Mouse (Mus musculus) CH12.LX (cell line): ENCODE data around the gene Irf2. TPM values are rescaled to one million over a fixed set of nuclear protein-coding genes. Genes with fewer than 3 reads are reported as not detected.

Experiments
- DNase-seq: peaks from one replicate; pipeline ENCODE4 v3.0.0-alpha.2; 2013; ENCODE audit errors: extremely low read depth
- H3K27ac ChIP-seq: 2 replicates; pipeline ENCODE4 v1.5.1; 2012; ENCODE audit warnings: low read depth, mild to moderate bottlenecking, control low read depth, moderate library complexity; ENCODE audit not compliant: insufficient read depth
- H3K27me3 ChIP-seq: replicated peaks from 2 replicates; pipeline ENCODE3; 2012; ENCODE audit warnings: inconsistent platforms
- H3K36me3 ChIP-seq, 2 experiments: replicated peaks in 1 of 2; 2 replicates each; pipeline versions ENCODE3 to v1.6.1; 2012; ENCODE audit warnings: inconsistent platforms in 1 of 2, low read length in 1 of 2, mild to moderate bottlenecking in 1 of 2, mixed read lengths in 1 of 2, moderate library complexity in 1 of 2; ENCODE audit not compliant: control insufficient read depth in 1 of 2, insufficient read depth in 1 of 2
- H3K4me1 ChIP-seq, 2 experiments: 2 replicates each; pipeline ENCODE4 v1.6.1; 2012; ENCODE audit warnings: inconsistent platforms in 1 of 2, moderate library complexity in 1 of 2; ENCODE audit not compliant: insufficient read depth in 2 of 2, control insufficient read depth in 1 of 2
- H3K4me2 ChIP-seq: 2 replicates; pipeline ENCODE4 v1.6.1; 2012; ENCODE audit warnings: low read depth, mild to moderate bottlenecking, control low read depth; ENCODE audit not compliant: poor library complexity, insufficient read depth, severe bottlenecking
- H3K4me3 ChIP-seq, 3 experiments: fragments of 150-350 bp in 1 of 3; sonication (generic) in 1 of 3; replicated peaks in 1 of 3; 2 replicates each; pipeline versions ENCODE3 to v1.5.1; 2011 to 2012; ENCODE audit warnings: low read depth in 2 of 3, low read length in 2 of 3, mild to moderate bottlenecking in 2 of 3, moderate library complexity in 2 of 3, control low read depth in 1 of 3, improper control_type of control experiment in 1 of 3, inconsistent platforms in 1 of 3, mixed read lengths in 1 of 3; ENCODE audit not compliant: poor library complexity in 1 of 3
- H3K79me2 ChIP-seq: replicated peaks from 2 replicates; pipeline ENCODE4 v1.6.1; 2012; ENCODE audit warnings: mild to moderate bottlenecking, moderate library complexity; ENCODE audit not compliant: control insufficient read depth, poor library complexity, insufficient read depth, severe bottlenecking; ENCODE audit errors: extremely low read depth
- H3K9ac ChIP-seq: 2 replicates; pipeline ENCODE4 v1.6.1; 2012; ENCODE audit warnings: low read depth, mild to moderate bottlenecking, control low read depth, moderate library complexity; ENCODE audit not compliant: insufficient read depth
- H3K9me3 ChIP-seq: replicated peaks from 2 replicates; pipeline ENCODE3; 2012; ENCODE audit warnings: low read length, inconsistent platforms, mixed read lengths
- BHLHE40 ChIP-seq: IDR thresholded peaks from 2 replicates; pipeline ENCODE4 v1.6.1; 2011; ENCODE audit warnings: mild to moderate bottlenecking, low read depth, low read length, improper control_type of control experiment
- CHD1 ChIP-seq: IDR thresholded peaks from 2 replicates; pipeline ENCODE4 v1.6.1; 2012; ENCODE audit warnings: low read depth, low read length, improper control_type of control experiment, inconsistent platforms
- CTCF ChIP-seq, 2 experiments: IDR thresholded peaks in 1 of 2; conservative IDR thresholded peaks in 1 of 2; 2 replicates each; pipeline ENCODE4 v1.5.1; 2011 to 2012; ENCODE audit warnings: low read depth in 2 of 2, low read length in 2 of 2, improper control_type of control experiment in 1 of 2, inconsistent platforms in 1 of 2, mild to moderate bottlenecking in 1 of 2, moderate library complexity in 1 of 2
- EP300 ChIP-seq: IDR thresholded peaks from 2 replicates; pipeline ENCODE4 v1.6.1; 2011; ENCODE audit warnings: low read length, improper control_type of control experiment
- ETS1 ChIP-seq: conservative IDR thresholded peaks from 2 replicates; pipeline ENCODE4 v1.6.1; 2012; ENCODE audit warnings: low read depth, mild to moderate bottlenecking, inconsistent platforms, low read length, improper control_type of control experiment, moderate library complexity
- GABPA ChIP-seq: IDR thresholded peaks from 2 replicates; pipeline ENCODE4 v1.6.1; 2012; ENCODE audit warnings: low read depth, low read length, improper control_type of control experiment, inconsistent platforms; ENCODE audit not compliant: insufficient replicate concordance
- JUN ChIP-seq: IDR thresholded peaks from 2 replicates; pipeline ENCODE4 v1.6.1; 2011; ENCODE audit warnings: low read depth, mild to moderate bottlenecking, low read length, improper control_type of control experiment, moderate library complexity; ENCODE audit not compliant: insufficient read depth
- JUND ChIP-seq: conservative IDR thresholded peaks from 2 replicates; pipeline ENCODE4 v1.6.1; 2011; ENCODE audit warnings: low read depth, low read length, improper control_type of control experiment
- KAT2A ChIP-seq: IDR thresholded peaks from 2 replicates; pipeline ENCODE4 v1.6.1; 2012; ENCODE audit warnings: low read length, improper control_type of control experiment, inconsistent platforms; ENCODE audit not compliant: insufficient replicate concordance
- MAFK ChIP-seq: IDR thresholded peaks from 2 replicates; pipeline ENCODE4 v1.6.1; 2011; ENCODE audit warnings: low read length, improper control_type of control experiment; ENCODE audit not compliant: insufficient replicate concordance
- MXI1 ChIP-seq: IDR thresholded peaks from 2 replicates; pipeline ENCODE4 v1.6.1; 2011; ENCODE audit warnings: mild to moderate bottlenecking, low read depth, low read length, improper control_type of control experiment
- NELFE ChIP-seq: IDR thresholded peaks from 2 replicates; pipeline ENCODE4 v1.6.1; 2011; ENCODE audit warnings: low read depth, low read length, improper control_type of control experiment
- PAX5 ChIP-seq: IDR thresholded peaks from 2 replicates; pipeline ENCODE4 v1.6.1; 2012; ENCODE audit warnings: low read length, inconsistent platforms, mixed read lengths
- POLR2A ChIP-seq: IDR thresholded peaks from 2 replicates; pipeline ENCODE4 v1.6.1; 2011; ENCODE audit warnings: low read depth, mild to moderate bottlenecking, improper control_type of control experiment, low read length
- RAD21 ChIP-seq: IDR thresholded peaks from 2 replicates; pipeline ENCODE4 v1.6.1; 2011; ENCODE audit warnings: low read depth, mild to moderate bottlenecking, low read length, improper control_type of control experiment, moderate library complexity
- RCOR1 ChIP-seq: conservative IDR thresholded peaks from 2 replicates; pipeline ENCODE4 v1.6.1; 2012; ENCODE audit warnings: low read depth, mild to moderate bottlenecking, inconsistent platforms, low read length, improper control_type of control experiment
- SIN3A ChIP-seq: IDR thresholded peaks from 2 replicates; pipeline ENCODE4 v1.6.1; 2012; ENCODE audit warnings: low read length, improper control_type of control experiment, inconsistent platforms
- SMC3 ChIP-seq: IDR thresholded peaks from 2 replicates; pipeline ENCODE4 v1.6.1; 2011; ENCODE audit warnings: low read depth, low read length, improper control_type of control experiment
- TBP ChIP-seq: conservative IDR thresholded peaks from 2 replicates; pipeline ENCODE4 v1.6.1; 2011; ENCODE audit warnings: low read depth, low read length, improper control_type of control experiment
- TCF12 ChIP-seq: IDR thresholded peaks from 2 replicates; pipeline ENCODE4 v1.6.1; 2014; ENCODE audit warnings: low read depth, mild to moderate bottlenecking, inconsistent platforms, low read length, improper control_type of control experiment
- USF1 ChIP-seq: IDR thresholded peaks from 2 replicates; pipeline ENCODE4 v1.6.1; 2014; ENCODE audit warnings: low read depth, mild to moderate bottlenecking, inconsistent platforms, low read length, improper control_type of control experiment
- USF2 ChIP-seq: conservative IDR thresholded peaks from 2 replicates; pipeline ENCODE4 v1.6.1; 2011; ENCODE audit warnings: low read depth, low read length, improper control_type of control experiment
- ZMIZ1 ChIP-seq: IDR thresholded peaks from 2 replicates; pipeline ENCODE4 v1.6.1; 2012; ENCODE audit warnings: low read depth, mild to moderate bottlenecking, inconsistent platforms, low read length, improper control_type of control experiment
- ZNF384 ChIP-seq: IDR thresholded peaks from 2 replicates; pipeline ENCODE4 v1.6.1; 2012; ENCODE audit warnings: low read depth, low read length, improper control_type of control experiment, inconsistent platforms
- dilution Hi-C: fragments of 300-500 bp; cut with MboI; formaldehyde crosslinking; loops from 2 replicates; pipeline ENCODE4 v1.14.3; 2020; ENCODE audit warnings: low sequenced_read_pairs; ENCODE audit not compliant: extremely low pct_unique_long_range_greater_than_20kb, extremely low pct_ligation_motif_present
- in situ Hi-C: fragments of 300-500 bp; cut with MboI; formaldehyde crosslinking; loops from 3 replicates; pipeline ENCODE4 v1.14.3; 2019; ENCODE audit warnings: low sequenced_read_pairs, low pct_ligation_motif_present, low pct_unique_long_range_greater_than_20kb, mixed read lengths
- polyA plus RNA-seq: library from polyadenylated mRNA; unstranded; fragments of >175 nt; gene quantifications from 2 replicates; pipeline ENCODE4 v1.2.1, GENCODE M21; 2012; ENCODE audit warnings: low read depth; ENCODE audit not compliant: insufficient read length
- total RNA-seq, 2 experiments: library from RNA; depleted of rRNA; stranded (reverse); fragments of 300-350 nt in 1 of 2; fragments of >200 nt in 1 of 2; gene quantifications; 2 replicates each; pipeline ENCODE4 v1.2.3; 2012 to 2014

Irf2 gene
- total and polyA plus RNA-seq, 3 experiments, result 7.1 to 37.4 (median 10.2) TPM

- Histone ChIP-seq H3K27ac (no peak overlapping the region), H3K9ac (no peak overlapping the region), H3K36me3 (peaks cover 9 to 86% of the 10 kb centered on the region in 2 experiments), H3K4me1 (peaks cover 0 to 14% of the 10 kb centered on the region in 2 experiments; a peak in 1 of 4 replicates), H3K4me2 (no peak overlapping the region), H3K79me2 (no peaks in the 10 kb centered on the region), H3K4me3 (no peak overlapping the region), H3K9me3 (no peaks in the 10 kb centered on the region)
- no peak for DNase-seq
- dilution Hi-C loops, result no loop called here
- in situ Hi-C loops, result no loop called here
- TF ChIP-seq USF1 (no peak), SIN3A (no peak), RAD21 (no peak), JUN (no peak), MAFK (no peak), ETS1 (no peak), TBP (no peak), NELFE (no peak)
- TF ChIP-seq, all 38 proteins: peak for 0
- no peaks in the 10 kb centered on the region for H3K27me3 ChIP-seq
These were observed 90.8 kb downstream of the Irf2 start for GRCm38 (mm10) chr8:46830112-46830855.

GRCm38 (mm10) chr8:46831916-46832315, 92.4 kb downstream of the Irf2 start:
- H3K9ac ChIP-seq, result no peak overlapping the region
- dilution Hi-C loops, result no loop called here
- no peak overlapping the region for H3K4me3 ChIP-seq
- peaks cover 9 to 93% of the 10 kb centered on the region in 2 experiments for H3K36me3 ChIP-seq
- no peaks in the 10 kb centered on the region for H3K9me3 ChIP-seq
- in situ Hi-C loops, result no loop called here
- no peaks in the 10 kb centered on the region for H3K79me2 ChIP-seq
- DNase-seq, result no peak
- H3K4me2 ChIP-seq, result no peak overlapping the region
- TF ChIP-seq MAFK (no peak), BHLHE40 (no peak), KAT2A (no peak), USF2 (no peak), CHD1 (no peak), JUN (no peak), RCOR1 (no peak), CTCF (conservative IDR thresholded peaks at IDR 0.05 in 1 of 2, IDR thresholded peaks at IDR 0.05 in 1 of 2; ENCODE audit: low read depth in 2 of 2, low read length in 2 of 2) (no peak), TCF12 (no peak), POLR2A (no peak), GABPA (no peak), PAX5 (no peak), ZMIZ1 (no peak), EP300 (no peak), ZNF384 (no peak), NELFE (no peak), RAD21 (no peak), SMC3 (no peak), MXI1 (no peak), JUND (no peak)
- no peaks in the 10 kb centered on the region for H3K27me3 ChIP-seq
- peaks cover 4 to 18% of the 10 kb centered on the region in 2 experiments; a peak in 3 of 4 replicates for H3K4me1 ChIP-seq
- H3K27ac ChIP-seq, result no peak overlapping the region
